Mouse (Mus musculus) B cell, adult 67 days (primary cell): ENCODE data around the gene Hist1h2aa. TPM values are rescaled to one million over a fixed set of nuclear protein-coding genes. Genes with fewer than 3 reads are reported as not detected.

Experiments
- total RNA-seq, 2 experiments: library from RNA; stranded (reverse); gene quantifications; 4 replicates each; pipeline ENCODE4 v1.2.4; 2023

Hist1h2aa gene
- total RNA-seq, result not detected

GRCm38 (mm10) chr13:23934211-23934520 lies at the start of gene Hist1h2aa:
Gene Hist1h2aa, plus strand, starts transcription at chr13:23934462.

GRCm38 (mm10) chr13:23914376-23915167 lies 19.7 kb upstream of the Hist1h2aa start, which contains the start of gene Slc17a4:
Gene Slc17a4, minus strand, starts transcription at chr13:23915009.

GRCm38 (mm10) chr13:23933421-23934210 lies 646 bp upstream of the Hist1h2aa start, which contains the start of gene Hist1h2ba:
Gene Hist1h2ba, minus strand, starts transcription at chr13:23934156.

Other genes with a start within 250 kb of the Hist1h2aa start
- gene Hist1h1t, start 238.6 kb upstream of the Hist1h2aa start, total RNA-seq, result under 1 TPM; 0.65 to 0.84 TPM
- gene Hist1h4c, start 236.0 kb upstream of the Hist1h2aa start, total RNA-seq, result 100 to 1,000 TPM; 222 to 255 TPM
- gene Hfe, start 223.6 kb upstream of the Hist1h2aa start, total RNA-seq, result 1 to 10 TPM in 1 of 2 experiments, not detected in 1; 1.9 TPM
- 1,000 to 10,000 TPM in 1 of 2 experiments, 100 to 1,000 TPM in 1; 877 to 1,039 TPM for gene Hist1h1c, start 195.7 kb upstream of the Hist1h2aa start, total RNA-seq
- 1 to 10 TPM; 6.8 to 7.4 TPM for gene Hist1h3c, start 188.9 kb upstream of the Hist1h2aa start, total RNA-seq
- gene Hist1h2bb, start 187.7 kb upstream of the Hist1h2aa start, total RNA-seq, result 10 to 100 TPM; 85.2 to 91.3 TPM
- gene Hist1h2ab, start 183.3 kb upstream of the Hist1h2aa start, total RNA-seq, result 100 to 1,000 TPM; 102 to 130 TPM
- gene Hist1h3b, start 182.2 kb upstream of the Hist1h2aa start, total RNA-seq, result 10 to 100 TPM; 41.3 to 45.0 TPM
- gene Hist1h4b, start 177.4 kb upstream of the Hist1h2aa start, total RNA-seq, result 100 to 1,000 TPM in 1 of 2 experiments, 10 to 100 TPM in 1; 90.1 to 106 TPM
- 100 to 1,000 TPM; 142 to 168 TPM for gene Hist1h4a, start 173.2 kb upstream of the Hist1h2aa start, total RNA-seq
- 100 to 1,000 TPM; 448 to 459 TPM for gene Hist1h3a, start 172.1 kb upstream of the Hist1h2aa start, total RNA-seq
- 10 to 100 TPM; 39.6 TPM for gene Hist1h1a, start 170.8 kb upstream of the Hist1h2aa start, total RNA-seq
- not detected for gene Trim38, start 164.5 kb upstream of the Hist1h2aa start, total RNA-seq
- not detected for gene Slc17a2, start 127.5 kb upstream of the Hist1h2aa start, total RNA-seq
- not detected for gene Slc17a3, start 95.0 kb upstream of the Hist1h2aa start, total RNA-seq
- gene Slc17a1, start 66.7 kb upstream of the Hist1h2aa start, total RNA-seq, result not detected
- not detected for gene Slc17a4, start 19.5 kb upstream of the Hist1h2aa start, total RNA-seq
- not detected for gene Hist1h2ba, start 306 bp upstream of the Hist1h2aa start, total RNA-seq
- gene Scgn, start 56.8 kb downstream of the Hist1h2aa start, total RNA-seq, result not detected